Mouse (Mus musculus) G1E-ER4 (cell line): ENCODE results near the gene Gzmm. TPM values are rescaled to one million over a fixed set of nuclear protein-coding genes. Genes with fewer than 3 reads are reported as not detected.

Experiments used
- GATA1 ChIP-seq: IDR thresholded peaks from one replicate; pipeline ENCODE4 v1.8.0; 2012; ENCODE audit warnings: low read length, inconsistent platforms
- polyA plus RNA-seq: library from polyadenylated mRNA; stranded (reverse); fragments of >175 nt; gene quantifications from 2 replicates; pipeline ENCODE4 v1.2.3, GENCODE M21; 2012

The Gzmm gene
- 0.25 and 0.30 TPM in 2 replicates for polyA plus RNA-seq

DNA sequence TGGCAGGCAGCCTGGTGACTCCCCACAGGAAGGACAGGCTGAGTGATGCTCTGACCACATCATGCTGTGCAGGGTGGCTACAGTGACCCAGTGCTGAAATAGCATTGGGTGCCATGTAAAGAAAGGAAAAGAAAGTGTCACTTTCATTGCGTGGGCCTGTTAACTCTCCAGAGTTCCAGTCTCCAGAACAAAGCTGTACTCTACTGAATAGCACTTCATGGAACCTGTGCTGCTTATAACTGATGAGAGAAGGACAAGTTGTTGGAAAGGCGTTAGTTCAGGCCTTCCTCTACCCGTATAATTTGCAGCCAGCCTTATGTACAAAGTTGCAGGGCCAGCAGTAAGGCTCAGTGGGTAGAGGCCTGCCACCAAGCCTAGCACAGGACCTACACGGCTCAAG, at the start of gene Gzmm:
TSS of gene Gzmm (plus strand) at position 301 of the 400 bp plus-strand sequence.
- TF ChIP-seq GATA1 = no peak

DNA sequence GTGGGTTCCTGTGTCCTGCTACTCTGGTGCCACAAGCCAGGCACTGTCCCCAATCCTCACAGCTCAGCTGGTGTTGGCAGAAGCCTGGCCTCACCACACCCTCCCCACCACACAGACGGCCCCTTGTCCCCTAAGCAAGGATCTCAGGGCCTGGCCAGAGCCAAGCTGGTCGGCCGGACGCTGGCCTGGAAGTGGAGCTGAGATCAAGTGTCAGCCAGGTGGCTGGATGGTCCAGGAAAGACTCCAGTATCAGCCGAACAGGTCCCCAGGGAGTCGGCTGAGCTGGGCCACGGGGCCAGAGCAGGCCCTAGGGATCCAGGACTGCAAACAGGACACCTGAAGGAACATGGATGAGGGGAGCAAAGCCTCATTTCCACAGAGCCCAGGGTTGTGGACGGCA, 43.1 kb upstream of the Gzmm start, which contains the start of gene Odf3l2:
TSS of gene Odf3l2 (minus strand) at position 28 of the 400 bp plus-strand sequence.
- TF ChIP-seq GATA1 = no peak

DNA sequence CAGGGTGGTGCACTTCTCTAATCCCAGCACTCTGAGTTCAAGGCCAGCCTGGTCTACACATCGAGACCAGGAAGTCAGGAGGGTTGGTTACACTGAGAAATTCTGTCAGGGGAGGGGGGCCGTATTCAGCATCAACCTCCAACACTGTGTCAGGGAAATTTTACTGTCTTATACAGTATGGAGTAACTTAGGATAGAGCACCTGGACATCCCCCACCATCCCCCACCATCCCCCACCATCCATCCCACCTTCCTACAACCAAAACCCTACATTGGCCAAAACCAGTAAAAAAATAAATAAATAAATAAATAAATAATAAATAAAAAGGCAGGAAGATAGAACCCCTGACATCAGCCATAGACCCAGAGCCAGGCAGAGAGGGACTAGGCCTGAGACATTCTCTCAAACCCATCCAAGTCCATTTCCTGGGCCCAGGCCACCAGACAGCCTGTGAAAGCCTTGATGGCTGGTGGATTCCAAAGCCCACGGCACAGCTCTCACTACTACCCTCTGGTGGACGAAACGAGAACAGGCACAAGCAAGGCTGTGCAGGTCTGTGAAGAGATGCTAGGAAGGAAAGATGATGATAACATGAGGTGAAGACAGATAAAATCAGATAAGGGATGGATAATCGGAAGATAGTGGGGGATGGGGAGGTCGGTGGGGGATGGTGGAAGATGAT, 39.6 kb upstream of the Gzmm start:
- no peak for TF ChIP-seq GATA1

DNA sequence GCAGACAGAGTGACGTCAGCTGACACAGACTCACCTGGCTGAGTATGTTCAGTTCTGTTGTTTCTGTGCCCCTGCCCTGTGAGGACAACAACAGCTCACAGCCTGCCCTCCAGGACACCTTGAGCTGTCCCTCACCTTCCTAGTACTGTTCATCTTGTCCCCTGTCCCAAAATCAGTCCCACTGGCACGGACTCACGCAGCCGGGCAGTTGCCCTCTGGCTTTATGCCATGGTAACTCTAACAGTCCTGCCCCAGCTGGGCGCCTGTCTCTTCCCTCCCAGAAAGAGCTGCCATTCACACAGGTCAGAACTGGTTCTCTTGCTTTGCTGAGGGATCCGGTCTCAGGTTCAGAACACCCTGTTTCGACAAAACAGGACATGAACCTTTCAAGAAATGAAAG, 36.0 kb upstream of the Gzmm start:
- no peak for TF ChIP-seq GATA1

DNA sequence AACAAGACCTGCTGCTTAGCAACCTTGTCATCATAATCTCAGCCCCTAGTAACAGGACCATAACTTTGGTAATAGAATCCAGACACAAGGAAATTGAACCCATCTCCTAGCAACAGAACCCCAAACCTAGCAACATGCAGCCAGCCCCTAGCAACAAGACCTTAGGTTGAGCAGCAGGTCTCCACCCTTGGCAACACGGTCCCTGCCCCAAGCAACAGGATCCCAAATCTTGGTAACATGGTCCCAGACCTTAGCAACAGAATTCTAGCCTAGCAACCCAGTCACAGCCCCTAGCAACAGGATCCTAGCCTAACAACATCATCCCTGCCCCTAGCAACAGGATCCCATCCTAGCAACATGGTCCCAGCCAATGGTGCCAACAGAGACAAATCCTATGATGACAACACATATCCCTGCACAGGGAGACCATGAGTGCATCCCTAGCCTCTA, 33.8 kb upstream of the Gzmm start:
- TF ChIP-seq GATA1 = no peak

DNA sequence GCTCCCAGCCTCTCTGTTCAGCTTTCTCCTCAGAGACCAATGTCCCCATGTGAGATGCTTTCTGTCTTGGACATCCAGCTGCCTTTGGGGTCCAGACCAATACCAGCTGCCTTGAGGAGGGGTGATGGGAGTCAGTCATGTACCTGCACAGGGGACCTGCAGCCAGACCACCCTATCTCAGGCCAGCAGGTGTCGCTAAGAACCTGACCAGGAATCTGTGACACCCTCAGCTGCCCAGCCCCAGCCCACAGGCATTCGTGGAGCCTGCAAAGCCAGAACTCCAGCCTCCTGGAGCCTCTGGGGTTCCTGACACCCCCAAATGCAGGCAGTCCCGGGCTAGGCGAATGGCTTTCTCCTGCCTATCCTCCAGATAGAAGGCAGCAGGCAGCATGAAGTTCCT, 30.0 kb upstream of the Gzmm start:
- no peak for TF ChIP-seq GATA1

DNA sequence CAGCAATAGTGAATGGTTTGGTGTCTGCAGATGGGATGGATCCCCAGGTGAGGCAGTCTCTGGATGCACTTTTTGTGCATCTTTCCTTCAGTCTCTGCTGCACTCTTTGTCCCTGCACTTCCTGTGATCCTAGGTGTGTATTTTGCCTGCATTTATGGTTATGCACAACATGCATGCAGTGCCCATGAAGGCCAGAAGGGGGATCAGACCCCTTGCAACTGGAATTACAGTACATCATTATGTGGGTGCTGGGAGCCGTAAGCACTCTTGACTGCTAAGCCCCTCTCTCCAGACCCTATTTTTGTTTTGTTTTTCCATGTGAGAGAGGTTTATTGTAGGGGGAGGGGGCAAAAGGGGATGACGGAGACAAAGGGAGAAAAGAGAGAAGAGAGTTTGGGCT, 28.5 kb upstream of the Gzmm start:
- TF ChIP-seq GATA1 = no peak

DNA sequence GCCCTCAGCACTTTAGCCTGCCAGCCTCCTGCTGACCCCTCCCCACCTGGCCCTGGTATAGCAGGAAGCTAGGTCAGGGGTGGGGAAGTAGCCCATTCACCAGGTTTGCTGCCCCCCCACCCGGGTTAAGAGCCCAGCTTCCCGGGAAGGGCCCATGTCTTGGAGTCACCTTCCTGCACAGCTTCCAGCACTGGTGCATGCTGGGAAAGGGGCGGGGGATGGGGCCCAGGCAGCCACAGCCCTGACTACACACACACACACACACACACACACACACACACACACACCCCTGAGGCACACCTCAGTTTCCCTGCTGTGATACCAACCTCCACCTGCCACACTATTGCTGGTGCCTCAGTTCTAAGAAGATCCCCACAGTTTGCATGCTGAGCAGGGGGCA, 27.0 kb upstream of the Gzmm start:
- no peak for TF ChIP-seq GATA1

DNA sequence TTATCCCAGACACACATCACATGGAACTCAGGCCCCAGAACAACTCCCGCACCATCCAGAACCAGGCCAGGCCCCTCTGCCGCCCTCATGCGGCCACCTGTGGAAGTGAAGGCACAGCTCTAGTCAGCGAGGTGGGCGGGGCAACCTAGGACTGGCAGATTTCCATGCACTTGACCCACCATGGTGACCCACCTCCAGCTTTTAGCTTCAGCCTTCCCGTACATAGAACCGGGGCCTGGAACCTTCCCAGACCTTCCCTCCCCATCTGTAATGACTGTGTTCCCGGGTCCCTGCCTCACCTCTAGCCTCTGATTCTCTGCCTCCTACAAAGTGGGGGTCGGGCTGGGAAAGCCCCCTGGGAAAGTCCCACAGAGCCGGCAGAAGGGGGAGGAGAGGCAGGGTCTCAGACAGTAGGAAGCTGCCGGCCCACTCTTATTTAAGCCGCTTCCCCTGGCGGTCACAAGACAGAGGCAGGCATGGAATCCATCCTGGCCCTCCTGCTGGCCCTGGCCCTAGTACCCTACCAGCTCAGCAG, 24.6 kb upstream of the Gzmm start, which contains the start of gene Madcam1:
TSS of gene Madcam1 (plus strand) at position 429 of the 535 bp plus-strand sequence.
- TF ChIP-seq GATA1 = no peak

DNA sequence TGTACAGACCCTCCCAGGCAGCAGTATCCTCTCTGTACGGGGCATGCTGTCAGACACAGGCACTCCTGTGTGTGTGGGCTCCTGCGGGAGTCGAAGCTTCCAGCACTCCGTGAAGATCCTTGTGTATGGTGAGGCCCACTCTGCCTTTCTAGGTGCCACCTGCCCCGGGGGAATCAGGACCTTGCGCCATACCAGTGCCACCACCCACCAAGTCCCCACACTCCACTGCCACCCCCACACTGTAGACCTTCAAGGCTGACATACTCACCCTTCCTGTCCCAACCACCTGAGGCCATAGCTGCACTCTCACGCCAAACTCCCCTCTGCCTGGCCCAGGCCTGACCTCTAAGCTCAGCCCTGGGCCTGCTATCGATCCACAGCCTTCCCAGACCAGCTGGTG, 23.8 kb upstream of the Gzmm start:
- TF ChIP-seq GATA1 = no peak

DNA sequence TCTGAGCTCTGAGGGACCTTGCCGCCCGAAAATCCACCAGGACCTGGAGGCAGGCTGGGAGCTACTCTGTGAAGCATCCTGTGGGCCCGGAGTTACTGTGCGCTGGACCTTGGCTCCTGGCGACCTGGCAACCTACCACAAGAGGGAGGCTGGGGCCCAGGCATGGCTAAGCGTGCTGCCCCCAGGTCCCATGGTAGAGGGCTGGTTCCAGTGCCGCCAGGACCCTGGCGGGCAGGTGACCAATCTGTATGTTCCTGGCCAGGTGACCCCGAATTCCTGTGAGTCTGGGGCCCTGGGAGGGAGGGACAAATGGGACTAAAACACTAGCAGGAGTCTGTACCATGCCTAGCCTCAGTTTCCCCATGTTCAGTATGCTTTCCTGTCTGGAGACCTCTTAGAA, 22.3 kb upstream of the Gzmm start:
- TF ChIP-seq GATA1 = no peak

DNA sequence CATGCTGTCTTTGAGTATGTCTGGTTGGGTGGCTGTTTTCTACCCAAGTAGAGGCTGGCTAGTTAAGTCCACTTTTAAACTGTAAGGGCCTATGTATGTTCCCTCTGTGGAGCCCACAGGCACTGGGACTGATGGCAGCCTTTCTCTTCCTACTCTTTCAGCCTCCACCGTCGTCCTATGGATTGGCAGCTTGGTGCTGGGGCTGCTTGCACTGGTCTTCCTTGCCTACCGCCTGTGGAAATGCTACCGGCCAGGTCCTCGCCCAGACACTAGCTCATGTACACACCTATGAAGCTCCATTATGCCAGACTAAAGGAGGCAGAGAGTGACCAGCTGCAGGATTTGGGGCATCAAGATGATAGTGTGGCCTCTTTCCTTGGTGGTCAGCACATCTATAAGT, 20.7 kb upstream of the Gzmm start:
- no peak for TF ChIP-seq GATA1

DNA sequence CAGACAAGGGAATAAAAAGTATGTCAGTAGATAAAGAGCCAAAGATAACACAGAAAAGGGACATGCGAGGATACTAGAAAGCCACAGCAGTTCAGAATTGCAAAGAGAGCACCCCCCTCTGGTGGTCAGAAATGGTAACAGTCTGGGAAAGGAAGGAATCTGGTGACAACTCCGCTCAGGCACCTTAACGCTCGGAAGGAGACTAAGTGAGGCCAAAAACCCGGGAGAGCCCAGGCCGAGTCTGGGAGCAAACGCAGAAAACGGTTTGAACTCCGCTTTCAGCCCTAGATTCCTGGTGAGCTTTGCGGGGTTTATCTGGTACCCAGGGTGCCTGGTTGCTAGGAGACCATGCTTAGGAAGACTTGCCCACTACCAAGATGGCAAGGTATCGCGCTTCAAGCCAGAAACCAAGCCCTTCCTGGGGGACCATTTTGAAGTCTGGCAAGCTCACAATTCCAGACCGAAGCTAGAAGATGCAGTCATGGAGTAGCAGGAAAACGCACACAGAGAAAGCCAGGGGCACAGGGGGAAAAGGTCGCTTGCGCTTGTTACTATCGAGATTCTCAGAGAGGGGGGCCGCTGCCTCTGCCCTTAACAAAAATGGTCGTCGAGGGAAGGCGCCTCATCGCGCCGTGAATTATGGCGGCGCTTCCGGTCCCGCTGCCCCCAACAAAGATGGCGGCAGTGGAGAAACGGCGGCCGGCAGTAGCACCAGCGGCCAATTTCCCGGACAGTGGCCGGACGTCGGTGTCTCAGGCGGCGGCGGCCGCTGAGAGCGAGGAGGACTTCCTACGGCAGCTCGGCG, 19.8 kb upstream of the Gzmm start, which contains the start of gene Tpgs1:
TSS of gene Tpgs1 (plus strand) at position 599 of the 805 bp plus-strand sequence.
- TF ChIP-seq GATA1 = no peak

DNA sequence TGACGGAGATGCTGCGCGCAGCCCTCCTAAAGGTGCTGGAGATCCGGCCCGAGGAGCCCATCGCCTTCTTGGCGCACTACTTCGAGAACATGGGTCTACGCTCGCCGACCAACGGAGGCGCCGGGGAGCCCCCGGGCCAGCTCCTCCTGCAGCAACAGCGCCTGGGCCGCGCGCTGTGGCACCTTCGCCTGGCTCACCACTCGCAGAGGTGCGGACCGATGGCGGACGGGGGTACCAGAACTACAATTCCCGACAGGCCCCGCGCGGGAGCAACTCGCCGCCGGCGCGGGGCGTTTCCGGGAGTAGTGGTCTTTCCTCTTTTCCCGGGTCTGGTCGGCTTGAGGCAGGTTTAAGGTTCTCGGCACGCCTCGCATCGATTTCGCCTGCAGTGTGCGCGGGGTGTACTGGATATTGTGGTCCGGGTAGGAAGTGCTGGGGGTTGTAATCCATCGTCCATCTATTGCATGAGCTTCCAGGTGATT, 19.2 kb upstream of the Gzmm start:
- TF ChIP-seq GATA1 = no peak

DNA sequence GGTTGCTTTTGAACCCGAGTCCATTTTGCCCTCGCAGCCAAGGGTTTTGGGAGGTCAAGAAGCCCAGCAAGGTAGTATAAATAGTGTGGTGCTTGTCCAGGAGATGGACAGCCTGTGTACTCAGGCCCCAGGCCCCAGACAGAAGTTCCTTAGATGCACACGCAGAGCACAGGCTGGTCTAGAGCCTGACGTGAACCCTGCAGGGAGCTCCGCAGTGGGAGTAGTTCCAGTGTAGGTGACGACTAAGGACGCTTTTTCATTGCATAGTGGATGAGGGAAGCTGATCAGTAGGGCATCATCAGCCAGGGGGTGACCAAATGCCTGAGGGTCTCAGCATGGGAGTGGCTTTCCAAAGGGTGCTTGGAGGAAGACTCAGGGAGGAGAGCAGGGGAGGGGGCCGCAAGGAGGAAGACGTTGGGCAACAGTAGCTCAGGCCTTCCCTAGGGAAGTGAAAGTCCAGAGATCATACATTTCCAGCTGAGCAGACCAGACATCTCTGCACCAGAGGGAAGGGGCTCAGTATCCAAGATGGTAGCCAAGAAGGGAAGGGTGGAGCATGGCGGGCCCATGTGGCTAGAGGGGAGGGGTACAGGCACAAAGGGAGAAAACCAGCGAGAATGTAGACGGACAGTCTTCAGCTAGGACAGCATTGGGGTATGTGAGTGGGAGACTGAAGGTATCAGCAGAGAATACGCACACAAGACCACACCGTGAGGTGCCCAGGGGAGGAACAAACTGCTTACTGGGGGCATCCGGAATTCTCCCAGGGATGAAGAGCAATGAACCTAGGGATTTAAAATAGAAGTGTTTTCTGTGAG, 18.5 kb upstream of the Gzmm start:
- no peak for TF ChIP-seq GATA1
